In the genomic region with DNA sequence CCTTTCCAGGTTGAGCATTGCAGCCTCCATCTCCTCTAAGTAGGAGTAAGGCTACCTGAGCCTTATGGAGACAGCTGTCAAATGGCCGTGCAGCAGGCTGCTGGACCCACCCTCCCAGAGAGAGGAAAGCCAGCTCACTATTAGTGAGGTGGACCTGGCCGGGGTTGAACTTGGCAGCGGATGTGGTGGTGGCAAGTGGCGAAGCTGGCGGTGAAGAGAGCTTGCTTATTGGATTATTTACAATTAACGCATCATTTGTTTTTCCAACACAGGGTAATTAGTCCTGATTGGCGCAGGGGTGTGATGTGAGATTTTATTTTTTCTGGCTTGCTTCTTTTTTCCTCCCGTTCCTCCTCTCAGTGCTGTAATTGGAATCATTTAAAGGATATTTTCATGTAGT, we compare ENCODE assay signal across 24 mouse cellular contexts. TPM values are rescaled to one million over a fixed set of nuclear protein-coding genes. Genes with fewer than 3 reads are reported as not detected.
DNase-seq lines count a peak whose midpoint lies in the region; ATAC-seq and TF ChIP-seq lines count a peak whose summit lies in the region.
"Had no signal": no experiment of that assay in that cellular context is flagged by ENCODE, and none has a peak within 500 bp of the region (broad histone marks: within the 10 kb centered on the region; RNA-seq: fewer than 3 reads in every experiment).

No protein-coding gene starts in this region.

- peak overlapping the region; percentile 60 for H3K27ac ChIP-seq in hindbrain, postnatal 0 days
- no peak overlapping the region for H3K27ac ChIP-seq in hindbrain, embryonic 12.5 days
- H3K27ac ChIP-seq: embryonic facial prominence, embryonic 13.5 days; forebrain, embryonic 15.5 days; layer of hippocampus, adult 2 months; limb, embryonic 15.5 days; liver, embryonic 14.5 days had no signal

- H3K4me1 ChIP-seq in hindbrain, postnatal 0 days (ENCODE audit: insufficient read depth, low read length): peaks cover 17% of the 10 kb centered on the region
- peaks cover 14% of the 10 kb centered on the region for H3K4me1 ChIP-seq in hindbrain, embryonic 12.5 days
- H3K4me1 ChIP-seq: limb, embryonic 15.5 days had no signal

- TF ChIP-seq CTCF in hindbrain, postnatal 0 days (IDR thresholded peaks at IDR 0.05; ENCODE audit: low read depth): no peak

- no peaks in the 10 kb centered on the region for H3K9me3 ChIP-seq in hindbrain, postnatal 0 days (ENCODE audit: low read length)
- H3K9me3 ChIP-seq in hindbrain, embryonic 12.5 days (replicated peaks): no peaks in the 10 kb centered on the region
- H3K9me3 ChIP-seq: embryonic facial prominence, embryonic 13.5 days; forebrain, embryonic 15.5 days; limb, embryonic 15.5 days had no signal

- DNase-seq in cerebellum, postnatal 25 days: peak; percentile 40 to 56
- no peak for DNase-seq in cerebellum, adult 11 months
- DNase-seq in hindbrain, postnatal 0 days (ENCODE audit: low spot score): peak; percentile 53
- peak; percentile 33 for DNase-seq in retina, postnatal 1 day
- no peak for DNase-seq in retina, embryonic 14.5 days (ENCODE audit: low spot score)
- no peak for DNase-seq in adipocyte (ENCODE audit: low spot score)
- DNase-seq: B cell, adult 2 months; gastrocnemius, postnatal 10 days; lung, embryonic 14.5 days; midbrain, embryonic 14.5 days; right cerebral cortex, postnatal 14 days; spleen, adult 18-20 months had no signal

- no peak overlapping the region for H3K4me2 ChIP-seq in hindbrain, postnatal 0 days (ENCODE audit: low read depth, low read length)
- no peak overlapping the region for H3K4me2 ChIP-seq in hindbrain, embryonic 12.5 days (replicated peaks)
- H3K4me2 ChIP-seq: embryonic facial prominence, embryonic 13.5 days; forebrain, embryonic 15.5 days; limb, embryonic 15.5 days; lung, embryonic 14.5 days had no signal

- 47% methylated on average over 8 of the region's 8 CpGs for WGBS in hindbrain, postnatal 0 days
- 84% methylated on average over 8 of the region's 8 CpGs for WGBS in hindbrain, embryonic 12.5 days

- H3K27me3 ChIP-seq in hindbrain, postnatal 0 days (ENCODE audit: insufficient read depth, low read length): no peaks in the 10 kb centered on the region
- H3K27me3 ChIP-seq in hindbrain, embryonic 12.5 days: no peaks in the 10 kb centered on the region
- H3K27me3 ChIP-seq: limb, embryonic 15.5 days had no signal

- no peak for ATAC-seq in hindbrain, postnatal 0 days
- no peak for ATAC-seq in hindbrain, embryonic 12.5 days (ENCODE audit: low FRiP score)
- ATAC-seq: forebrain, embryonic 15.5 days; intestine, postnatal 0 days had no signal

- no peaks in the 10 kb centered on the region for H3K36me3 ChIP-seq in hindbrain, postnatal 0 days (ENCODE audit: insufficient read depth, low read length)
- H3K36me3 ChIP-seq in hindbrain, embryonic 12.5 days: no peaks in the 10 kb centered on the region
- H3K36me3 ChIP-seq: embryonic facial prominence, embryonic 13.5 days; forebrain, embryonic 15.5 days; limb, embryonic 15.5 days had no signal

- H3K4me3 ChIP-seq in hindbrain, postnatal 0 days (ENCODE audit: low read length): no peak overlapping the region
- H3K4me3 ChIP-seq in hindbrain, embryonic 12.5 days: no peak overlapping the region
- H3K4me3 ChIP-seq: embryonic facial prominence, embryonic 13.5 days; erythroblast, embryonic 14.5 days; forebrain, embryonic 15.5 days; layer of hippocampus, adult 2 months; limb, embryonic 15.5 days; myocyte had no signal

- H3K9ac ChIP-seq in hindbrain, postnatal 0 days (replicated peaks; ENCODE audit: low read length): no peak overlapping the region
- H3K9ac ChIP-seq in hindbrain, embryonic 12.5 days: no peak overlapping the region
- H3K9ac ChIP-seq: embryonic facial prominence, embryonic 13.5 days; forebrain, embryonic 15.5 days; limb, embryonic 15.5 days; liver, embryonic 14.5 days; lung, embryonic 14.5 days had no signal

RNA-seq across cellular contexts. Expression of a gene that starts 19.4 kb away (rescaled TPM):
- 17.4 and 19.9 TPM in 2 replicates for total RNA-seq in hindbrain, postnatal 0 days (2014; rRNA removed)
- 21.6 and 22.3 TPM in 2 replicates for polyA plus RNA-seq in hindbrain, postnatal 0 days (2015; fragmentation: Nextera tagmentation; extraction: Ambion mirVana)
- 3.7 and 3.9 TPM in 2 replicates for polyA plus RNA-seq in hindbrain, embryonic 12.5 days (2016; fragmentation: Nextera tagmentation; extraction: Ambion mirVana)
- total RNA-seq: granulocyte monocyte progenitor cell, adult 5-6 weeks; megakaryocyte, adult 5-6 weeks; neutrophil, adult 5-6 weeks had no signal
- polyA plus RNA-seq: erythroblast, embryonic 14.5 days; liver, embryonic 14.5 days had no signal

RNA-seq across cellular contexts. Expression of a gene that starts 58.7 kb away (rescaled TPM):
- 34.3 and 37.1 TPM in 2 replicates for total RNA-seq in hindbrain, postnatal 0 days (2014; rRNA removed)
- 77.4 and 77.8 TPM in 2 replicates for polyA plus RNA-seq in hindbrain, postnatal 0 days (2015; fragmentation: Nextera tagmentation; extraction: Ambion mirVana)
- polyA plus RNA-seq in hindbrain, embryonic 12.5 days (2016; fragmentation: Nextera tagmentation; extraction: Ambion mirVana): 90.7 and 98.0 TPM in 2 replicates

Comparison
In these comparisons a context has a peak if more than half of its experiments do, and no peak if none do; other contexts are left out.
1. DNase-seq: peak in cerebellum, postnatal 25 days (2 of 2), hindbrain, postnatal 0 days (single experiment) and retina, postnatal 1 day (single experiment); none in cerebellum, adult 11 months (single experiment), retina, embryonic 14.5 days (single experiment) and adipocyte (single experiment).